Comparison of ENCODE assay signal across 9 mouse cellular contexts in the genomic region with DNA sequence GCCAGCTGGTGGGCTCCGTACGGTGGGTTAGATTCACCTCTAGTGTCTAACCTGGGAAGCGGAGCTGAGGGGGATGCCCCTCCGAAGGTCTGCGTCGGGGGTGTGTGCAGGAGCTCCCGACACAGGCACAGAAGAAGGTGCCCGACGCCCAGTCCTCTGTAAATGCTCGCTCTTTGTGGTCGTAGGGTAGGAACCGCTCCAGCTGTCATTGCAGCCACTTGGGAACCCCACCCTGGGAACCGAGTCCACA. TPM values are rescaled to one million over a fixed set of nuclear protein-coding genes. Genes with fewer than 3 reads are reported as not detected.
DNase-seq lines count a peak whose midpoint lies in the region; ATAC-seq and TF ChIP-seq lines count a peak whose summit lies in the region.
"Had no signal": no experiment of that assay in that cellular context is flagged by ENCODE, and none has a peak within 500 bp of the region (broad histone marks: within the 10 kb centered on the region; RNA-seq: fewer than 3 reads in every experiment).

No protein-coding gene starts in this region.

- no peak for DNase-seq in gastrocnemius, adult 2 months
- no peak for DNase-seq in gastrocnemius, postnatal 4 days (ENCODE audit: low spot score in 2 of 2)
- DNase-seq in thymus, adult 2 months, result no peak
- no peak for DNase-seq in thymus, postnatal 0 days (ENCODE audit: low spot score)
- no peak for DNase-seq in limb, embryonic 11.5 days (ENCODE audit: low spot score)
- DNase-seq in cerebellum, postnatal 10 days, result no peak
- no peak for DNase-seq in thymus, postnatal 25 days

- peak overlapping the region; percentile 99 for H3K27ac ChIP-seq in gastrocnemius, adult 2 months
- peak overlapping the region; percentile 72 for H3K27ac ChIP-seq in thymus, adult 2 months (ENCODE audit: control insufficient read depth, insufficient read depth, low read length)
- H3K27ac ChIP-seq in limb, embryonic 11.5 days (replicated peaks; ENCODE audit: low read depth, low read length), result peak overlapping the region; percentile 83
- H3K27ac ChIP-seq in neural tube, embryonic 14.5 days (ENCODE audit: low read depth, low read length), result peak overlapping the region; percentile 91

- H3K36me3 ChIP-seq in thymus, adult 2 months (ENCODE audit: control insufficient read depth, insufficient read depth, low read length), result peaks cover 37% of the 10 kb centered on the region
- H3K36me3 ChIP-seq in limb, embryonic 11.5 days (ENCODE audit: control insufficient read depth, insufficient read depth, low read length), result peaks cover 19% of the 10 kb centered on the region
- H3K36me3 ChIP-seq in neural tube, embryonic 14.5 days (ENCODE audit: control insufficient read depth, insufficient read depth, low read length), result peaks cover 33% of the 10 kb centered on the region

- H3K4me3 ChIP-seq in gastrocnemius, adult 2 months, result peak overlapping the region; percentile 100
- peak overlapping the region; percentile 89 for H3K4me3 ChIP-seq in thymus, adult 2 months (ENCODE audit: control insufficient read depth, insufficient read depth, low read length)
- peak overlapping the region; percentile 99 for H3K4me3 ChIP-seq in limb, embryonic 11.5 days (ENCODE audit: low read depth, low read length)
- peak overlapping the region; percentile 98 for H3K4me3 ChIP-seq in neural tube, embryonic 14.5 days (ENCODE audit: low read depth, low read length)

- TF ChIP-seq POLR2A in thymus, adult 2 months (IDR thresholded peaks at IDR 0.05; ENCODE audit: control insufficient read depth, extremely low read depth, insufficient read depth, low read length, poor library complexity), result no peak

- WGBS in thymus, adult 2 months, result under 1% methylated on average over 13 of the region's 13 CpGs
- WGBS in limb, embryonic 11.5 days, result 0% methylated on average over 13 of the region's 13 CpGs
- 0% methylated on average over 13 of the region's 13 CpGs for WGBS in neural tube, embryonic 14.5 days

- peaks cover 20% of the 10 kb centered on the region for H3K4me1 ChIP-seq in thymus, adult 2 months (replicated peaks; ENCODE audit: control insufficient read depth, insufficient read depth, low read length)
- H3K4me1 ChIP-seq in limb, embryonic 11.5 days (ENCODE audit: control insufficient read depth, insufficient read depth, low read length), result peaks cover 10% of the 10 kb centered on the region
- peaks cover 23% of the 10 kb centered on the region for H3K4me1 ChIP-seq in neural tube, embryonic 14.5 days (ENCODE audit: control insufficient read depth, insufficient read depth, low read length)

- H3K4me2 ChIP-seq in limb, embryonic 11.5 days (ENCODE audit: low read depth, severe bottlenecking), result peak overlapping the region; percentile 75
- H3K4me2 ChIP-seq in neural tube, embryonic 14.5 days (ENCODE audit: low read depth, low read length), result peak overlapping the region; percentile 73

- intact Hi-C loops in gastrocnemius, adult 2 months (cut with DNase I), result no loop called here

- peak overlapping the region; percentile 99 for H3K9ac ChIP-seq in limb, embryonic 11.5 days (ENCODE audit: low read length)
- H3K9ac ChIP-seq in neural tube, embryonic 14.5 days (replicated peaks; ENCODE audit: low read depth, low read length), result peak overlapping the region; percentile 99

- no peak for TF ChIP-seq CTCF in gastrocnemius, adult 2 months (IDR thresholded peaks at IDR 0.05)
- no peak for TF ChIP-seq CTCF in thymus, adult 2 months (IDR thresholded peaks at IDR 0.05; ENCODE audit: borderline replicate concordance, control insufficient read depth, extremely low read depth, insufficient read depth, low read length, poor library complexity)

- H3K27me3 ChIP-seq in thymus, adult 2 months (ENCODE audit: control insufficient read depth, insufficient read depth, low read length), result no peaks in the 10 kb centered on the region
- no peaks in the 10 kb centered on the region for H3K27me3 ChIP-seq in limb, embryonic 11.5 days (ENCODE audit: control insufficient read depth, insufficient read depth, low read length)
- no peaks in the 10 kb centered on the region for H3K27me3 ChIP-seq in neural tube, embryonic 14.5 days (ENCODE audit: control insufficient read depth, insufficient read depth, low read length)

- ATAC-seq in limb, embryonic 11.5 days (ENCODE audit: insufficient number of reproducible peaks, low FRiP score, low TSS enrichment, low read depth), result peak; percentile 1; the same call in 1 of the 2 replicates
- ATAC-seq in neural tube, embryonic 14.5 days (ENCODE audit: low read depth), result no peak

- H3K9me3 ChIP-seq in limb, embryonic 11.5 days (ENCODE audit: control insufficient read depth, low read length), result no peaks in the 10 kb centered on the region
- no peaks in the 10 kb centered on the region for H3K9me3 ChIP-seq in neural tube, embryonic 14.5 days (ENCODE audit: control insufficient read depth, low read length)

RNA-seq across cellular contexts. Expression of gene Xbp1, which starts 0.7 kb away (rescaled TPM):
- total RNA-seq in gastrocnemius, adult 2 months (2021), result 10 to 100 TPM; 64.5 to 70.5 TPM
- total RNA-seq in gastrocnemius, postnatal 4 days (2021), result 10 to 100 TPM; 80.7 to 86.6 TPM
- polyA plus RNA-seq in thymus, adult 2 months (2012; rRNA removed), result 113 and 118 TPM in 2 replicates
- polyA plus RNA-seq in thymus, postnatal 0 days (2015; fragmentation: Nextera tagmentation; extraction: Ambion mirVana), result 194 and 213 TPM in 2 replicates
- polyA plus RNA-seq in limb, embryonic 11.5 days (2014; fragmentation: Nextera tagmentation; extraction: Ambion mirVana), result 151 and 153 TPM in 2 replicates
- polyA plus RNA-seq in neural tube, embryonic 14.5 days (2014; fragmentation: Nextera tagmentation; extraction: Ambion mirVana), result 131 and 134 TPM in 2 replicates

RNA-seq across cellular contexts. Expression of gene Ccdc117, which starts 20.8 kb away (rescaled TPM):
- total RNA-seq in gastrocnemius, adult 2 months (2021), result 10 to 100 TPM; 16.3 to 30.0 TPM
- total RNA-seq in gastrocnemius, postnatal 4 days (2021), result 10 to 100 TPM; 15.7 to 16.0 TPM
- polyA plus RNA-seq in thymus, adult 2 months (2012; rRNA removed), result 12.2 and 13.9 TPM in 2 replicates
- 17.7 and 18.5 TPM in 2 replicates for polyA plus RNA-seq in thymus, postnatal 0 days (2015; fragmentation: Nextera tagmentation; extraction: Ambion mirVana)
- 33.5 and 35.9 TPM in 2 replicates for polyA plus RNA-seq in limb, embryonic 11.5 days (2014; fragmentation: Nextera tagmentation; extraction: Ambion mirVana)
- polyA plus RNA-seq in neural tube, embryonic 14.5 days (2014; fragmentation: Nextera tagmentation; extraction: Ambion mirVana), result 10.4 and 14.1 TPM in 2 replicates

RNA-seq across cellular contexts. Expression of gene Ankrd36, which starts 48.3 kb away (rescaled TPM):
- total RNA-seq in gastrocnemius, adult 2 months (2021), result not detected
- not detected for total RNA-seq in gastrocnemius, postnatal 4 days (2021)
- not detected in 2 replicates for polyA plus RNA-seq in thymus, adult 2 months (2012; rRNA removed)
- 0.05 TPM in 1 of 2 replicates, not detected in the other for polyA plus RNA-seq in thymus, postnatal 0 days (2015; fragmentation: Nextera tagmentation; extraction: Ambion mirVana)
- not detected in 2 replicates for polyA plus RNA-seq in limb, embryonic 11.5 days (2014; fragmentation: Nextera tagmentation; extraction: Ambion mirVana)
- polyA plus RNA-seq in neural tube, embryonic 14.5 days (2014; fragmentation: Nextera tagmentation; extraction: Ambion mirVana), result not detected in 2 replicates
- total RNA-seq: heart, postnatal 14 days had no signal
